Mouse (Mus musculus) lung, postnatal 0 days (tissue): ENCODE measurements at regions not wholly inside any gene's neighbourhood (a gene's known extent, or its start where the extent isn't known, plus 50 kb on each side); places are given as distances from the start of the nearest gene placed in this dataset.

Source experiments
- ATAC-seq: fragments of 200-750 bp; cut with Nextera tagmentation; 2 replicates; pipeline ENCODE4 v1.8.0; 2017; ENCODE audit warnings: moderate library complexity
- DNase-seq: peaks from one replicate; pipeline ENCODE4 v3.0.0-alpha.2; 2016; ENCODE audit warnings: low spot score
- H3K27ac ChIP-seq: fragments of 300-500 bp; sonication (generic); 2 replicates; pipeline ENCODE4 v1.5.1; 2014; ENCODE audit warnings: antibody characterized with exemption, mild to moderate bottlenecking, low read length, mixed read lengths
- H3K27me3 ChIP-seq: fragments of 300-500 bp; sonication (generic); replicated peaks from 2 replicates; pipeline ENCODE4 v1.6.1; 2014; ENCODE audit warnings: low read length, mixed read lengths; ENCODE audit not compliant: insufficient read depth
- H3K36me3 ChIP-seq: fragments of 300-500 bp; sonication (generic); 2 replicates; pipeline ENCODE4 v1.6.1; 2014; ENCODE audit warnings: low read length, mixed read lengths; ENCODE audit not compliant: insufficient read depth
- H3K4me1 ChIP-seq: fragments of 300-500 bp; sonication (generic); 2 replicates; pipeline ENCODE4 v1.6.1; 2014; ENCODE audit warnings: antibody characterized with exemption, low read depth, low read length, mixed read lengths; ENCODE audit not compliant: insufficient read depth
- H3K4me2 ChIP-seq: fragments of 300-500 bp; sonication (generic); replicated peaks from 2 replicates; pipeline ENCODE4 v1.6.1; 2014; ENCODE audit warnings: low read depth, mild to moderate bottlenecking, low read length, moderate library complexity, mixed read lengths
- H3K4me3 ChIP-seq: fragments of 300-500 bp; sonication (generic); 2 replicates; pipeline ENCODE4 v1.5.1; 2014; ENCODE audit warnings: low read depth, low read length
- H3K9ac ChIP-seq: fragments of 300-500 bp; sonication (generic); replicated peaks from 2 replicates; pipeline ENCODE4 v1.6.1; 2014; ENCODE audit warnings: low read depth, mild to moderate bottlenecking
- H3K9me3 ChIP-seq: fragments of 300-500 bp; sonication (generic); 2 replicates; pipeline ENCODE4 v1.6.1; 2016; ENCODE audit warnings: low read length, mixed read lengths
- CTCF ChIP-seq: IDR thresholded peaks from 2 replicates; pipeline ENCODE4 v1.5.1; 2016; ENCODE audit warnings: antibody characterized with exemption, mild to moderate bottlenecking
- EP300 ChIP-seq: IDR thresholded peaks from 2 replicates; pipeline ENCODE4 v1.6.1; 2016; ENCODE audit warnings: antibody characterized with exemption, mild to moderate bottlenecking, control low read depth
- WGBS: fragments of 180-500 bp; shearing (Covaris S2); extraction: QIAGEN DNeasy Blood & Tissue Kit; methylation state at CpG from one replicate; pipeline ENCODE4 v1.1.7; 2014; 5-methylcytosine and 5-hydroxymethylcytosine counted together

- H3K9ac ChIP-seq, result no peak overlapping the region
- no peak overlapping the region for H3K4me3 ChIP-seq
- DNase-seq (peak; percentile 34), ATAC-seq (peak; percentile 49)
- no peaks in the 10 kb centered on the region for H3K27me3 ChIP-seq
- H3K36me3 ChIP-seq, result no peaks in the 10 kb centered on the region
- H3K27ac ChIP-seq, result no peak overlapping the region
- H3K4me2 ChIP-seq, result no peak overlapping the region
- 51% methylated on average over 4 of the region's 4 CpGs for WGBS
- H3K9me3 ChIP-seq, result no peaks in the 10 kb centered on the region
- H3K4me1 ChIP-seq, result no peaks in the 10 kb centered on the region
- TF ChIP-seq EP300 (no peak), CTCF (no peak)
Observed at GRCm38 (mm10) chr3:38648633-38649032, 164.0 kb upstream of the Ankrd50 start.

- Histone ChIP-seq H3K9ac (no peak overlapping the region), H3K27ac (no peak overlapping the region), H3K4me2 (no peak overlapping the region), H3K4me3 (no peak overlapping the region), H3K27me3 (no peaks in the 10 kb centered on the region), H3K9me3 (no peaks in the 10 kb centered on the region), H3K4me1 (no peaks in the 10 kb centered on the region), H3K36me3 (no peaks in the 10 kb centered on the region)
- peak; percentile 93 for DNase-seq
- ATAC-seq, result peak; percentile 80
- WGBS, result 49% methylated on average over 7 of the region's 7 CpGs
- TF ChIP-seq CTCF (no peak), EP300 (peak; percentile 65)
Observed at GRCm38 (mm10) chr3:38647737-38648330, 163.2 kb upstream of the Ankrd50 start.

GRCm38 (mm10) chr3:38641733-38642132, 157.1 kb upstream of the Ankrd50 start:
- Histone ChIP-seq H3K36me3 (no peaks in the 10 kb centered on the region), H3K4me3 (no peak overlapping the region), H3K27ac (no peak overlapping the region), H3K9me3 (no peaks in the 10 kb centered on the region), H3K4me2 (no peak overlapping the region), H3K27me3 (no peaks in the 10 kb centered on the region), H3K9ac (no peak overlapping the region), H3K4me1 (no peaks in the 10 kb centered on the region)
- WGBS, result 30% methylated on average over 1 of the region's 1 CpGs
- DNase-seq (no peak), ATAC-seq (no peak)
- TF ChIP-seq CTCF (no peak), EP300 (no peak)

- H3K27ac ChIP-seq, result no peak overlapping the region
- no peaks in the 10 kb centered on the region for H3K36me3 ChIP-seq
- H3K4me3 ChIP-seq, result no peak overlapping the region
- H3K27me3 ChIP-seq, result no peaks in the 10 kb centered on the region
- no peak for TF ChIP-seq EP300
- no peak for TF ChIP-seq CTCF
- DNase-seq, result no peak
- no peaks in the 10 kb centered on the region for H3K4me1 ChIP-seq
- 68% methylated on average over 4 of the region's 4 CpGs for whole genome bisulfite sequencing
- H3K4me2 ChIP-seq, result no peak overlapping the region
- no peak for ATAC-seq
- H3K9me3 ChIP-seq, result no peaks in the 10 kb centered on the region
- no peak overlapping the region for H3K9ac ChIP-seq
Observed at GRCm38 (mm10) chr3:38636806-38637205, 152.2 kb upstream of the Ankrd50 start.

GRCm38 (mm10) chr3:38633347-38633746, 148.7 kb upstream of the Ankrd50 start:
- peak; percentile 16 for DNase-seq
- TF ChIP-seq CTCF (no peak), EP300 (no peak)
- no peaks in the 10 kb centered on the region for H3K4me1 ChIP-seq
- ATAC-seq, result peak; percentile 62
- H3K9me3 ChIP-seq, result no peaks in the 10 kb centered on the region
- H3K27me3 ChIP-seq, result no peaks in the 10 kb centered on the region
- no peaks in the 10 kb centered on the region for H3K36me3 ChIP-seq
- H3K9ac ChIP-seq, result no peak overlapping the region
- no peak overlapping the region for H3K4me2 ChIP-seq
- H3K27ac ChIP-seq, result no peak overlapping the region
- WGBS, result 60% methylated on average over 7 of the region's 7 CpGs
- no peak overlapping the region for H3K4me3 ChIP-seq

GRCm38 (mm10) chr3:38625575-38626184, 141.0 kb upstream of the Ankrd50 start:
- no peaks in the 10 kb centered on the region for H3K4me1 ChIP-seq
- no peaks in the 10 kb centered on the region for H3K9me3 ChIP-seq
- H3K27me3 ChIP-seq, result no peaks in the 10 kb centered on the region
- no peak overlapping the region for H3K9ac ChIP-seq
- ATAC-seq (no peak), DNase-seq (no peak)
- WGBS, result 41% methylated on average over 12 of the region's 12 CpGs
- H3K27ac ChIP-seq, result no peak overlapping the region
- no peak overlapping the region for H3K4me2 ChIP-seq
- no peak for TF ChIP-seq CTCF
- TF ChIP-seq EP300, result no peak
- H3K36me3 ChIP-seq, result no peaks in the 10 kb centered on the region
- no peak overlapping the region for H3K4me3 ChIP-seq
